Mouse (Mus musculus) CH12.LX (cell line): Measurements from ENCODE around the gene Gdf1. TPM values are rescaled to one million over a fixed set of nuclear protein-coding genes. Genes with fewer than 3 reads are reported as not detected.

Source experiments
- DNase-seq: peaks from one replicate; pipeline ENCODE4 v3.0.0-alpha.2; 2013; ENCODE audit errors: extremely low read depth
- H3K27ac ChIP-seq: 2 replicates; pipeline ENCODE4 v1.5.1; 2012; ENCODE audit warnings: low read depth, mild to moderate bottlenecking, control low read depth, moderate library complexity; ENCODE audit not compliant: insufficient read depth
- H3K27me3 ChIP-seq: replicated peaks from 2 replicates; pipeline ENCODE3; 2012; ENCODE audit warnings: inconsistent platforms
- H3K36me3 ChIP-seq, 2 experiments: replicated peaks in 1 of 2; 2 replicates each; pipeline versions ENCODE3 to v1.6.1; 2012; ENCODE audit warnings: inconsistent platforms in 1 of 2, low read length in 1 of 2, mild to moderate bottlenecking in 1 of 2, mixed read lengths in 1 of 2, moderate library complexity in 1 of 2; ENCODE audit not compliant: control insufficient read depth in 1 of 2, insufficient read depth in 1 of 2
- H3K4me1 ChIP-seq, 2 experiments: 2 replicates each; pipeline ENCODE4 v1.6.1; 2012; ENCODE audit warnings: inconsistent platforms in 1 of 2, moderate library complexity in 1 of 2; ENCODE audit not compliant: insufficient read depth in 2 of 2, control insufficient read depth in 1 of 2
- H3K4me2 ChIP-seq: 2 replicates; pipeline ENCODE4 v1.6.1; 2012; ENCODE audit warnings: low read depth, mild to moderate bottlenecking, control low read depth; ENCODE audit not compliant: poor library complexity, insufficient read depth, severe bottlenecking
- H3K4me3 ChIP-seq, 3 experiments: fragments of 150-350 bp in 1 of 3; sonication (generic) in 1 of 3; replicated peaks in 1 of 3; 2 replicates each; pipeline versions ENCODE3 to v1.5.1; 2011 to 2012; ENCODE audit warnings: low read depth in 2 of 3, low read length in 2 of 3, mild to moderate bottlenecking in 2 of 3, moderate library complexity in 2 of 3, control low read depth in 1 of 3, improper control_type of control experiment in 1 of 3, inconsistent platforms in 1 of 3, mixed read lengths in 1 of 3; ENCODE audit not compliant: poor library complexity in 1 of 3
- H3K79me2 ChIP-seq: replicated peaks from 2 replicates; pipeline ENCODE4 v1.6.1; 2012; ENCODE audit warnings: mild to moderate bottlenecking, moderate library complexity; ENCODE audit not compliant: control insufficient read depth, poor library complexity, insufficient read depth, severe bottlenecking; ENCODE audit errors: extremely low read depth
- H3K9ac ChIP-seq: 2 replicates; pipeline ENCODE4 v1.6.1; 2012; ENCODE audit warnings: low read depth, mild to moderate bottlenecking, control low read depth, moderate library complexity; ENCODE audit not compliant: insufficient read depth
- H3K9me3 ChIP-seq: replicated peaks from 2 replicates; pipeline ENCODE3; 2012; ENCODE audit warnings: low read length, inconsistent platforms, mixed read lengths
- BHLHE40 ChIP-seq: IDR thresholded peaks from 2 replicates; pipeline ENCODE4 v1.6.1; 2011; ENCODE audit warnings: mild to moderate bottlenecking, low read depth, low read length, improper control_type of control experiment
- CHD1 ChIP-seq: IDR thresholded peaks from 2 replicates; pipeline ENCODE4 v1.6.1; 2012; ENCODE audit warnings: low read depth, low read length, improper control_type of control experiment, inconsistent platforms
- ELF1 ChIP-seq: IDR thresholded peaks from 2 replicates; pipeline ENCODE4 v1.6.1; 2014; ENCODE audit warnings: low read depth, mild to moderate bottlenecking, inconsistent platforms, low read length, improper control_type of control experiment
- GABPA ChIP-seq: IDR thresholded peaks from 2 replicates; pipeline ENCODE4 v1.6.1; 2012; ENCODE audit warnings: low read depth, low read length, improper control_type of control experiment, inconsistent platforms; ENCODE audit not compliant: insufficient replicate concordance
- IRF4 ChIP-seq: IDR thresholded peaks from 2 replicates; pipeline ENCODE4 v1.6.1; 2014; ENCODE audit warnings: low read depth, mild to moderate bottlenecking, inconsistent platforms, low read length, improper control_type of control experiment
- KAT2A ChIP-seq: IDR thresholded peaks from 2 replicates; pipeline ENCODE4 v1.6.1; 2012; ENCODE audit warnings: low read length, improper control_type of control experiment, inconsistent platforms; ENCODE audit not compliant: insufficient replicate concordance
- MAX ChIP-seq: IDR thresholded peaks from 2 replicates; pipeline ENCODE4 v1.6.1; 2011; ENCODE audit warnings: low read length, improper control_type of control experiment
- MAZ ChIP-seq: IDR thresholded peaks from 2 replicates; pipeline ENCODE4 v1.6.1; 2012; ENCODE audit warnings: low read depth, mild to moderate bottlenecking, inconsistent platforms, low read length, improper control_type of control experiment, moderate library complexity
- MYC ChIP-seq: IDR thresholded peaks from 2 replicates; pipeline ENCODE4 v1.6.1; 2011; ENCODE audit warnings: low read depth, mild to moderate bottlenecking, improper control_type of control experiment, low read length
- NRF1 ChIP-seq: IDR thresholded peaks from 2 replicates; pipeline ENCODE4 v1.6.1; 2014; ENCODE audit warnings: low read depth, mild to moderate bottlenecking, inconsistent platforms, low read length, improper control_type of control experiment, moderate library complexity
- RCOR1 ChIP-seq: conservative IDR thresholded peaks from 2 replicates; pipeline ENCODE4 v1.6.1; 2012; ENCODE audit warnings: low read depth, mild to moderate bottlenecking, inconsistent platforms, low read length, improper control_type of control experiment
- USF2 ChIP-seq: conservative IDR thresholded peaks from 2 replicates; pipeline ENCODE4 v1.6.1; 2011; ENCODE audit warnings: low read depth, low read length, improper control_type of control experiment
- ZNF384 ChIP-seq: IDR thresholded peaks from 2 replicates; pipeline ENCODE4 v1.6.1; 2012; ENCODE audit warnings: low read depth, low read length, improper control_type of control experiment, inconsistent platforms
- dilution Hi-C: fragments of 300-500 bp; cut with MboI; formaldehyde crosslinking; loops from 2 replicates; pipeline ENCODE4 v1.14.3; 2020; ENCODE audit warnings: low sequenced_read_pairs; ENCODE audit not compliant: extremely low pct_unique_long_range_greater_than_20kb, extremely low pct_ligation_motif_present
- in situ Hi-C: fragments of 300-500 bp; cut with MboI; formaldehyde crosslinking; loops from 3 replicates; pipeline ENCODE4 v1.14.3; 2019; ENCODE audit warnings: low sequenced_read_pairs, low pct_ligation_motif_present, low pct_unique_long_range_greater_than_20kb, mixed read lengths
- polyA plus RNA-seq: library from polyadenylated mRNA; unstranded; fragments of >175 nt; gene quantifications from 2 replicates; pipeline ENCODE4 v1.2.1, GENCODE M21; 2012; ENCODE audit warnings: low read depth; ENCODE audit not compliant: insufficient read length
- total RNA-seq, 2 experiments: library from RNA; depleted of rRNA; stranded (reverse); fragments of 300-350 nt in 1 of 2; fragments of >200 nt in 1 of 2; gene quantifications; 2 replicates each; pipeline ENCODE4 v1.2.3; 2012 to 2014

Gene Gdf1
- total and polyA plus RNA-seq, 3 experiments, result 0.17 TPM; not detected in 2

DNA sequence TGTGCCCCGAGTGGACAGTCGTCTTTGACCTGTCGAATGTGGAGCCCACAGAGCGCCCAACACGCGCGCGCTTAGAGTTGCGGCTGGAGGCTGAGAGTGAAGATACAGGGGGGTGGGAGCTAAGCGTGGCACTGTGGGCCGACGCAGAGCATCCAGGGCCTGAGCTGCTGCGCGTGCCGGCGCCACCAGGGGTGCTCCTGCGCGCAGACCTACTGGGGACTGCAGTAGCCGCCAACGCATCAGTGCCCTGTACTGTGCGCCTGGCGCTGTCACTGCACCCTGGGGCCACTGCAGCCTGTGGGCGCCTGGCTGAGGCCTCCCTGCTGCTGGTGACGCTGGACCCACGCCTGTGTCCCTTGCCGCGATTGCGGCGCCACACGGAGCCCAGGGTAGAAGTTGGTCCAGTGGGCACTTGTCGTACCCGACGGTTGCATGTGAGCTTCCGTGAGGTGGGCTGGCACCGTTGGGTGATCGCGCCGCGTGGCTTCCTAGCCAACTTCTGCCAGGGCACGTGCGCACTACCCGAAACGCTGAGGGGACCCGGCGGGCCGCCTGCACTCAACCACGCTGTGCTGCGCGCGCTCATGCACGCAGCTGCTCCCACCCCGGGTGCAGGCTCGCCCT, 1.2 kb downstream of the Gdf1 start:
- TF ChIP-seq KAT2A (no peak), USF2 (no peak), ELF1 (no peak), GABPA (no peak), MAX (no peak)
- in situ Hi-C loops, result no loop called here
- Histone ChIP-seq H3K4me1 (no peaks in the 10 kb centered on the region), H3K36me3 (peaks cover 54 to 64% of the 10 kb centered on the region in 2 experiments), H3K9ac (no peak overlapping the region), H3K79me2 (no peaks in the 10 kb centered on the region), H3K4me2 (no peak overlapping the region), H3K27ac (no peak overlapping the region), H3K9me3 (peaks cover 20% of the 10 kb centered on the region), H3K4me3 (no peak overlapping the region), H3K27me3 (no peaks in the 10 kb centered on the region)
- dilution Hi-C loops, result no loop called here
- DNase-seq, result no peak

- Histone ChIP-seq H3K79me2 (no peaks in the 10 kb centered on the region), H3K9ac (no peak overlapping the region), H3K36me3 (peaks cover 61 to 70% of the 10 kb centered on the region in 2 experiments), H3K27ac (no peak overlapping the region), H3K4me3 (no peak overlapping the region)
- dilution Hi-C loops, result no loop called here
- no peak for DNase-seq
- TF ChIP-seq ZNF384, result no peak
- TF ChIP-seq MAZ, result no peak
- no peak for TF ChIP-seq MYC
- TF ChIP-seq, all 38 proteins: peak for 0
- H3K4me2 ChIP-seq, result no peak overlapping the region
- in situ Hi-C loops, result no loop called here
- peaks cover 20% of the 10 kb centered on the region for H3K9me3 ChIP-seq
- no peaks in the 10 kb centered on the region for H3K27me3 ChIP-seq
- H3K4me1 ChIP-seq, result no peaks in the 10 kb centered on the region
Measured at GRCm38 (mm10) chr8:70331526-70331925, 1.9 kb downstream of the Gdf1 start.

DNA sequence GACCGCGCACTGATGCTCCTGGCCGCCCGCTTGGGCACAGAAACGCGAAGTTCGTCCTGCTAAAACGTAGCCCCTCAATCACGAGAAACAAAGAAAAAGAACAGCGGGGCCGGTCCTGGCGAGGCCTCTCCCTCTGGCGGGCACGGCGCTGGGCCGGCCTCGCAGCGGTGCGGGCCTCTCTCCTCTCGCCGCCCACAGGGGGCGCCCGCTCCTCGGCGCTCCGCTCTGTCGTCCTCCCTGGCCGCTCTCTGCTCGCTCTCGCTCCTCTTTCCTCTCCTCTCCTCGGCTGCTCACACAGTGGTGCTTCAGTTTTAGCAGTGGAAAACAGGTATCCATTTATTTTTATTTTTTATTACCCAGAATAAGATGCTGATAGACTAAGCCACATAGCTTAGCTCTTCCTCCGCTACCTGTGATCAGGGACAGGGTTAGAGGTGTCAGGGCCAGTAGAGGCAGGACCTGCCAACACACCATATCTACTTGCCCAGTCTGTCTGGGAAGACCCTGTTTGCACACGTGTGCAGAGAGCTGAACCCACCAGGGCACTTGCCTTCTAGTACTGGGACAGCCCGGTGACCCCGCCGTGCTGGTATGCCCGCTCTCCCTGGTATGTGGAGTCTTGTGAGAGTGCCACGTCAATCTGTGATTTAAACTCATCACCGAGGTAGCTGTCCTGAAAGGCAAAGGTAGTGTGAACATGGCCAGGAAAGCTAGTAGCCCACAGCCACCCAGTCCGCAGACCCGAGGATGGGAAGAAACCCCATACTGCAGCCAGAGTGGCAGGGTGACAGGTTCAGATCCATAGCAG, 2.7 kb downstream of the Gdf1 start:
- Histone ChIP-seq H3K4me3 (no peak overlapping the region), H3K79me2 (no peaks in the 10 kb centered on the region), H3K4me1 (no peaks in the 10 kb centered on the region), H3K27ac (no peak overlapping the region), H3K9me3 (peaks cover 19% of the 10 kb centered on the region), H3K27me3 (no peaks in the 10 kb centered on the region), H3K36me3 (peaks cover 68 to 78% of the 10 kb centered on the region in 2 experiments), H3K9ac (no peak overlapping the region), H3K4me2 (no peak overlapping the region)
- DNase-seq, result no peak
- dilution Hi-C loops (no loop called here), in situ Hi-C loops (no loop called here)
- no peak for TF ChIP-seq RCOR1
- TF ChIP-seq CHD1, result no peak
- TF ChIP-seq BHLHE40, result no peak
- TF ChIP-seq MYC, result no peak
- TF ChIP-seq NRF1, result no peak
- no peak for TF ChIP-seq IRF4
